Mouse (Mus musculus) embryo, embryonic 11 days (tissue): ENCODE results near the gene Vrk3.
"Not testable (repeated sequence)": the region's sequence is repeated elsewhere in the genome, so short reads cannot be mapped to it uniquely, and the experiment has no call there.

ENCODE experiments used
- DNase-seq: peaks from one replicate; pipeline ENCODE4 v3.0.0-alpha.2; 2015

The Vrk3 gene

DNA sequence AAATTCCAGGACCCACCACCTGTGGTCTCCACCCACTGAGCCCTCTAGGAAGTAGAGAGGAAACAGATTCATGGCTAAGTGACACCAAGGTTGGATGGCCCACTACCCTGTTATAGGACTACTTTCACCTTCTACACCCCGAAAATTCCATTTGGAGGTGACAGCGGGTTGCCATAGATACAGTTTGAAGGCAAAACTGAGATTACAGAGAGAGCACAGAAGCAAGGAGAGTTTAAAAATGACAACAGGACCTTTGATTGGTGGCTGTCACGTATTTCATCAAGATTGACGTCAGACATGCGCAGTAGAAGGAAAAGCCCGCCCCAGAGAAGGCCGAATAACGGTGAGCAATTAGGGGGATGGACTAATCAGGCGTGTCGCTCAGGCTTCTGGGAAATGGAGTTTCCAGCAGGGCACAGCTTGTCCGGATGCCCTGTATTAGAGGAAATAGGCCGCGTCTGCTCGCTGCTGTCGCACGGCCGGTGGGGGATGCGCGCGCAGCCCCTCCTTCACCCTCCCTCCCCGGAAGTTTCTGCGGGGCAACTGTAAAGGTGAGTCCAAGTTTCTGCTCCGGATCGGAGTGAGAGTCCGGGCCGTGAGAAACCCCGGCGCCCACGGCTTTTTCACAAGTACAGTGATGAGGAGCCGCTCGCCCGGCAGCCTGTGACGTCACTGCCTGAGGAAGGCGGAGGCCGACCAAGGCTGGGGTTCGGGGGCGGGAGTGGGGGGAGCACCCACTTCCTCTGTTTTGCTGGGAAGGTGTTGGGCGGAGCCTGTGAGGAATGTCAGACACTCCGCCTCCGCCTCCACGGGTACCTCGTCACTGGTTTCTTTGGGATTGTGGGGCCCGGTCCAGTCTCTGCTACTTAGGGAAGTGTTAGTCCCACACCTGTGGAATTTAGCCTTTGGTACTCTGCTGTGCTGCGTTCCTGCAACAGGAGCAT, at the start of gene Vrk3:
Vrk3 (plus strand) TSS at position 313 of the 944 bp plus-strand sequence.
- peak; percentile 97 for DNase-seq

DNA sequence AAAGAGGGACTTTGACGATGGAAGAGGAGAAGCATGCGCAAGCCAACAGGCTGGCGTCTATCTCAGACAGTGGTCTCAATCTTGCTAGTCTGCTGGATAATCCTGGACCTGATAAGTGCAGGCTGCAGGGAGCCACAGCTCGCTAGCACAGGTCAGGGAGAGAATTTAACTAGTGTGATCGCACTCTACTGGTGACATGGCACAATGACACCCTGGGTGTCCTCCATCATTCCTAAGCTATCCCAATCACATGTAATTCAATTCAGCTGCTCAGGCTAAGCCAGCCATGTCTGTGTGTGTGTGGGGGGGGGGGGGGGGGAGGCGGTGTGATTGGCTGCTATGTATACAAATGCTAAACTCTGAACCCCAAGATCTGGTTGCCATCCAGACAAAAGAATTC, 46.3 kb upstream of the Vrk3 start:
- DNase-seq = peak; percentile 69

DNA sequence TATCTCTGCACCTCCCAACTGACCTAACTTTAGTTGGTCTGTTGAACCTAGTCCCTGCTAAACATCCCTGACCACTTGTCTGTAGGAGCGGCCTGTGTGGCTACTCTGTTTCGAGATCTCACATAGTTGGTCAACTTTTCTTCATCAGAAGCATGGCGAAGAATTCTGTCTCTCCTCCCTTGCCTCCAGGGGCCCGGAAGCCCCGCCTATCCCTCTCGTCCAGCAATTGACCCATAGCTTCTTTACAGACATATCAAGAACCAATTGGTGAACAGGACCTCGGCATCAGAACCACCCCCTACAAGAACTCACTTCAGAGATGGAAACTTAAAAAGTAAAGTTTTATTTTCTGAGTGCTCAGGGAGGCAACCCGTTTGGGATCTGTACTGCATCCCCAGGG, 45.2 kb upstream of the Vrk3 start:
- no peak for DNase-seq

DNA sequence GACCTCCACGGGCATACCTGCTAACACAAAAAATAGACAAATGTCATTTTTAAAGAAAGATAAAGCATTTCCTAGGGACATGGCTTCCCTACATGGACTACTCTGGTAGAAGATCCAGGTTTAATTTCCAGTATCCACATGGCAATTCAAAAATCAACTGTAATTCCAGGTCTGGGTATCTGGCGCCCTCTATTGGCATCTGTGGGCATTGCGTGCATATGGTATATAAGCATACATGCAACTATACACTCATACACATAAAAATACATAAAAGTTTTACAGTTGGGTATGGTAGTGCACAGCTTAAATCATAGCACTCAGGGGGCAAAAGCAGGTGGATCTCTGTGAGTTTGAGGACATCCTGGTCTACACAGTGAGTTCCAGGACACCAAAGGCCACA, 43.9 kb upstream of the Vrk3 start:
- peak; percentile 17 for DNase-seq

DNA sequence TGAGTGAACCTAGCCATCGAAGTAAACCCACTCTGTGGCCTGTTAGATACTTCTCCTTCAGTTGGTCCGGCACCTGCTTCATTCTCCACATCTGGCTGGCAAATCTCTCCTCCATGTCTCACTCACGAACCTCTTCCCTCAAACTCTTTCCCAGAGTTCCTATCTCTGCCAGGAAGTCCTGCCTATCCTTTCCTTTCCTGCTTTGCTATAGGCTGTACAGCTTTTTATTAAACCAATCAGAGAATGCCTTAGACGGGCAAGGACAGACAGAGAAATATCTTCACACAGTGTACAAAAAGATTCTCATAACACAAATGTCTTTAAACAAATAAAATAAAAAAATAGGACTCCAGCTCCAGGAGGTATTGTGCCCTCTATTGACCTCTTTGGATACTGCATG, 43.1 kb upstream of the Vrk3 start:
- DNase-seq = no peak

DNA sequence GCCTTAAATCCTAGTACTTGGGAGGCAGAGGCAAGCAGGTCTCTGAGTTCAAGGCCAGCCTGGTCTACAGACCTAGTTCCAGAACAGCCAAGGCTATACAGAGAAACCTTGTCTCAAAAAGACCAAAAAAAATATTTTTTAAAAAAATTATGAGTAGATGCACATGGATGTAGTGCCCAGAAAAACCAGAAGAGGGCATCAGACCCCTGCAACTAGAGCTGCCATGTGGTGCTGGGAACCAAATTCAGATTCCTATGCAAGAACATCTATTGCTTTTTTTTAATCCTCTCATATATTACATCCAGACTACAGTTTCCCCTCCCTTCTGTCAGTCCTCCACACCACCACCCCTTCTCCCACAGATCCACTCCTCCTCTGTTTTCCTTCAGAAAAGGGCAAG, 41.9 kb upstream of the Vrk3 start:
- DNase-seq = no peak

DNA sequence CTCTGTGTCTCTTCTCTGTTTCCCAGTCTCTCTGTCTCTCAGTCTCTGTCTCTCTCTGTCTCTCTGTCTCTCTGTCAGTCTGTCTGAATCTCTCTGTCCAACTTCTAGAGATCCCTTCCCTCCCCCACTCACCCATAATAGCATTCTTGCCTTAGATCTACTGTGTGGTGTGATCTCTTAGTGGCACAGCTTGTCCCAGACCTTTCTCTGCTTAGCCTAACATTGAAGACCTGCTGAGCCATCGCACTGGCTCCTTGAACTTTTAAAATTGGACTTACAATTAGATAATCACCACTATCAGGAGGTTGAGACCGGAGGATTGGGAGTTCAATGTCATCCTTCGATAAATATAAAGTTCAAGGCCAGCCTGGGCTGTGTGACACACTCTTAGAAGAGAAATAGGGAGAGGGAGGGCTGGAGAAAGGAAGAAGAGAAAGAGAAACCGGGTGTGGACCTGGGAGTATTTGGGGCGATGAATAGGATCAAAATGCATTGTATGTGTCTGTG, 41.0 kb upstream of the Vrk3 start:
- DNase-seq = no peak

DNA sequence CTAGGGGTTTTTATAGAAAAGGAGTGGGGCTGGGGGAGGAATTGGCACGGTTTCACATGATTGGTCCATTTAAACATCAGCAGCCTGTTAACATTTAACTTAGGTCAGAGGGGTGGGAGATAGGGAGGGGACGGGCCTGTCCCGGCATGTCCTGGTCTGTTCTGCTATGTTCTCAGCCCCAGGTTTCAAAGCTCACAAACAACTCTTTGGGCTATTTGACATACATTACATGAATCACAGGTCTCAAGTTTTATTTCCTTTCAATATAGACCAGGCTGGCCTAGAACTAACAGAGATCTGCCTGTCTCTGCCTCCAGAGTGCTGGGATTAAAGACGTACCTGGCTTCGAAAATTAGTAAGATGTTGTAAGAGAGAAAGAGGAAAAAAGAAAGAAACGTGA, 40.1 kb upstream of the Vrk3 start:
- not testable (repeated sequence) for DNase-seq

DNA sequence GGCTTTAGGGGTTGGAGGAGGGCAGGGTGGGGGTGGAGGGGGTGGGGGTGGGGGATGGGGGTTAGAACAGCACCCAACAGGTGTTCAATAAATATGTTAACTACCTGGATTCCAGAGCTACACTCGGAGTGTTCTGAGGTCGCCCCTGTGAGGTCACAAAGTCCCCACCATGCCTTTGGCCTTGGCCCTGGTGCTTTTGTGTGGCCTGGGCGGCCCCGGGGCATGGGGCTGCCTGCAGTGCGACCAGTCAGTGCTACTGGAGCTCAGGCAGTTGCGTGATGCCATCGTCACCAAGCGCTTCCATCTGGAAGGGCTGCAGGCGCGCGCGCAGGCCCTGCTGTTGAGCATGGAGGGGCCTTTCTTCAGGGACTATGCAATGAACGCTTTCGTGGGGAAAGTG, 39.6 kb upstream of the Vrk3 start, which contains the start of gene Izumo2:
Izumo2 (plus strand) TSS at position 169 of the 400 bp plus-strand sequence.
- no peak for DNase-seq

DNA sequence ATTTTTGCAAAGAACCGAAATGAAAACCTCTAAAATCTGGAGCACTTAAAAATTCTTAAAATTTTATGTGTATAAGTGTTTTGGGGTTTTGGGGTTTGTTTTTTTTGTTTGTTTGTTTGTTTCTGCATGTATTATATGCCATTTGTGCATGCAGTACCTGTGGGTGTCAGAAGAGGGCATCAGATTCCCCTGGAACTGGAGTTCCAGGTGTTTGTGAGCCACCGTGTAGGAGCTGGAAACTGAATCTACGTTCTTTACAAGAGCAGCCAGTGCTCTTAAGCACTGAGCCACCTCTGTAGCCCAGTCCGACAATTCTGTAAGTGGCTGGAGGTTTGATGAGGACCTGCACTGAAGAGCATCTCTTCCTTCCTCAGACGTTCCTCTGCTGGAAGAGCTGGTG, 38.3 kb upstream of the Vrk3 start:
- no peak for DNase-seq

DNA sequence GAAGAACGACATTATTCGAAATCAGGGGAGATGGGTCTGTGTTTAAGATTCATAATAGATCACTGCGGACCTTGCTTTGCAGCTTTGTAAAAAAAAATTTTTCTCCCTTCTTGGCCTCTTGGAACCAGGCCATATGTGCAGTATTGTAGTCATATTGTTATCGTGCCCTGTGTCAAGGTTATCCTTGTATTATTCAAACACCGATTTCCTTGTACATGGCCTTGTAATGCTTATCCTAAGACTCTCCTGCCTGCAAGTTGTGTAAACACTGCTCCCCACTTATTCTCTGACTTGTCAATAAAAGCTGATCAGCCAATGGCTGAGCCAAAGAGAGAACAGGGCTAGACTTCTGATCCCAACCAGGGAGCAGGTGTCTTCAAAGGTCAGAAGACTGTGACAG, 26.2 kb upstream of the Vrk3 start:
- DNase-seq = no peak

DNA sequence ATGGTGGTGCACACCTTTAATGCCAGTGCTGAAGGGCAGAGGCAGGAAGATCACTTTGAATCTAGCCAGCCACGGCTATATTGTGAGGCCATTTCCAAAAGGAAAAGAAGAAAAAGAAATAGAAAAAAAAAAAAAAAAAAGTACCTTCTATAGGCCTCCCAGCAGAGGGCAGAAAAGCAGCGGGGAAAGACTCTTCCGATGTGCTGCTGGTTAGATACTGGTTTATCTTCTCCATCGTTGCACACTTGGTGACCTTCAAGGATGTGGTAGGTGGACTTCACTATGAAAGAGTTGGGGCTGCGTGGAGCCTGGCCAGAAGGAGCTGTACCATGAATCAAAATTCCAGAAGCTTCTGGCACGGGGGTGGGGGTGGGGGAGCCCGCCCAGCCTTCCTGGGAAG, 23.9 kb upstream of the Vrk3 start:
- DNase-seq = peak; percentile 50

DNA sequence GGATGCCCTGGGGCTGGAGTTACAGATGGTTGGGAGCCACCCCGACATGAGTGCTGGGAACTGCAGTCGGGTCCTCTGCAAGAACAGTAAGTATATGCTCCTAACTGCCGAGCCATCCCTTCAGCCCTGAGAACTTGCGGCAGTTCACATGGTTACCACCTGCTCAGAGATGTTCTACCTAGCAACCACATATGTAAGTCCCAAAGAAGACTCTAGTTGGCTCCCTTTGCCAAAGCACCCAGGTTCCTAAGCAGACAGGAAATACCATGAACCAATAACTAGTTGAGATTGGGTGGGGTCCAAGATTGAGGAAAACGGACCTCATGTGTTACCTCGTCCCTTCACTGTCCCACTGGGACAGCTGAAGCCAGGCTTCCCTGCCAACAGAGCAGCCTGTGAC, 21.9 kb upstream of the Vrk3 start:
- DNase-seq = no peak

DNA sequence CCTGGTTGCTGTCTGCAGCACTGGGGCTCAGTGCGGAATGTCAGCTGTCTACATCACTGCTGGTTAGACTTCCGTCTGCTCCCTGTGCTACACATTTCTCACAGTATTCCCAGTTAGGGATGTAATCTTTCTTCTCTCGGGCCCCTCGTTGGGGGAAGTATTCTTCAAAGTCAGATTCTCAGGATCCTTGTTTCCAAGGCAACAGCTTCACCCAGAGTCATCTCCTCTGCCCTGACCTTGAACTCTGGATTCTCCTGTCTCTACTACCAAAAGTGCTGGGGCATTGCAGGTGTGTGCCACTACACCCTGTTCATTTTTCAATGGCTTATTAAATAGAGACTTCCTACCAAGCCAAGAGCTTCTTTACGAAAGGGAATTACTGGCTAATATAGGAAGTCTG, 21.1 kb upstream of the Vrk3 start:
- no peak for DNase-seq

DNA sequence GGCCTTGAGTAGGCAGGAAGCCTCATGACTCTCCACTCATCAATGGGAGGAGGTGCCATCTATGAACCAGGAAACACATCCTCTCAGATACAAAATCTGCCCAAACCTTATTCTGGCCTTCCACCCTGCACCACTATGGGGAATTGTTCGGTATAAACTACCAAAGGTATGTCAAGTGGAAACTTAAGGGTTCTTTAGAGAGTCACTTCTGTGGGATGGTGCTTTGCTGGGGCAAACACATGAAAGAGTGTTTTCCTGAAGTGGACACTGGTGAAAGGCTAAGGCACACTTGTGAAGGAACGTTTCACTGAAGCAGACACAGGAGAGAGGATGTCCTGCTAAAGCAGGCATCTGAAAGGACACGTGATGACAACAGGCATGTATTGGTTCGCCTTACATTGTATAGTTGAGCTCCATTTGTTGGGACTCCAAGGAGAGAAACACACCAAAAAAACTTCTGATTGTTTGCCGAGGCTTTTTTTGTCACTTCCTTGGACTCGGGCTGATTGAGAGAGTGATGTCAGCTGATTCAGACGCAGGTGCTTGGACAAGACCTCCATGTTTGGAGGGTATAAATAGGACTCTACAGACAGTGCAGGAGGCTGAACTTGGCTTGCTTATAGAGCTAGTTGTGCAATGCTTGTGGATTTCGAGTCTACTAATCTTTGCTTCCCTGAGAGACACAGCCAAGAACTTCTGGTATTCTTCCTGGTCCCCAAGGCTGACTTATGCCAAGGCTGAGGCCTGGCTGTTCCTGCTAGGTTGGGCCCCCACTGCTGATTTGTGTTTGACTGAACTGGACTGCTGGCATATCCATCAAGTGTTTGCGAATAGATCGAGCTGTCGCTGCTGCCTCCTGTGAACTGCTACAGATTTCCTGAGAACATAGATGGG, 19.9 kb upstream of the Vrk3 start:
- DNase-seq = no peak

DNA sequence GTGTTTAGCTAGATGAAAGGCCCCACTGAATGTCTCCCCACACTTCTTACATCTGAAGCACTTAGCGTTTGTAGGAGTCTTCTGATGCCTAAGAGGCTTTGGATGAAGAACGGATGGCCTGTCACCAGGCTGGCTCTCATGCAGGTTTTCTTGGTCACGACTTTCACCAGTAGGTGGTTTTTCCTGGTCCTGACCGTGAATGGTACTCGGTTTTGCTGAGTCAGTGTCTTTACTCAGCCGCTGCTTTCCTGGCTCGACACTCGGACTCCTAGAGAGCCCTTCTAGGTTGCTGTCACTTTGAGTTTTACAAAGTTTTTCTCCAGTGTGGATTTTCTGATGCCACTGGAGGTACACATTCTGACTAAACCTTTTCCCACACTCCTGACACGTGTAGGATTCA, 14.5 kb upstream of the Vrk3 start:
- DNase-seq = no peak

DNA sequence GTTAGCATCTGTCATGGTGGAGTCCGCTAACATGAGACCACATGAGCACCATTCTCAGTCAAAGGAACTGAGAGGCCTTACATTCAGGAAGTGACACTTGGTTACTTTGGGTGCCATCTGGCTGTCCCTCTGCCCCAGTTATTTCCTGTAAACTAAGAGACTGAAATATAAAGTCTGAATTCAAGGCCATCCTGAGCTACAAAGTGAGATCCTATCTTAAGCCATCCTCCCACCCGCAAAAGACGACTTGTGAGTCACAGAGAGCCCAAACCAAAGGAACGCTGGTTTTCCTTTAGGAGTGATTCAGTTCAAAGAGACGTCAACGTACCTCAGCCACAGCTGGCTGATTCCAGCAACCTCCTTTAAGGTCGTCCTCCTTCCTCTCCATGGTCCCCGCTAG, 6.9 kb upstream of the Vrk3 start:
- no peak for DNase-seq

DNA sequence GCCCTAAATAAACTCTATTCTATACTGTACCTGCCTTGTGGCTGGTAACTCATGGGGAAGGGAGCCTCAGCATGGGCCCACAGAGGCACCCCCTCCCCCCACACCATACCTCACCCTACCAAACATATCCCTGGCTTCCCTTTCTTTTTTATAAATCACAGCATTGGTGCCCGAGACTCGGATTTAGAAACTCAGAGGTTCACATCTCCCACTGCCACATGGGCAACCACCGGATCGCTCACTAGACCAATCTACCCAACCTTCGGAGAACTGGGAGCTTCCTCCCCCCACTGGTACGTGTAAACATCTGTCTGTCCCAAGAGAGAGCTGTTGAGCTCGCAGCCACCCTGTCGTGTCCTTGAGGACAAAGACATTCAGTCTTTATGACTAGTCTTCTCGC, 3.9 kb upstream of the Vrk3 start:
- DNase-seq = peak; percentile 18

DNA sequence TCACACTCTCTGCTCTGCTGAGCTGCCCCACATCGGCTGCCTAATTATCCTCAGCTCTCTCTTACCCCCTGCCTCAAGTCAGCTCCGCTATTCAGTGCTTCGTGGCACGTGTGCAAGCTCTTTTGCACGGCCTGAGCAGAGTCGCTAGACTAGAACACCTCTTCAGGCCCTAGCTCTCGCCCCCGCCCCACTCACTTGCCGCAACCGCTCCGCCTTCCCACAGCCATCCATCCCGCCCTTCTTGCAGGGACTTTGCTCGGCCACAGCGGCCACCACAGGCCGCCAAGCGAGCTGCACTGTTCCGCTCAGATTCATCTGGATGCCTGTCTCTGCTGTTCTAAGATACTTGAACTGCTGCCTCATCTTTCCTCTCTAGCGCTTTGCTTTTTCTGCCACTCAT, 3.1 kb upstream of the Vrk3 start:
- DNase-seq = peak; percentile 92

DNA sequence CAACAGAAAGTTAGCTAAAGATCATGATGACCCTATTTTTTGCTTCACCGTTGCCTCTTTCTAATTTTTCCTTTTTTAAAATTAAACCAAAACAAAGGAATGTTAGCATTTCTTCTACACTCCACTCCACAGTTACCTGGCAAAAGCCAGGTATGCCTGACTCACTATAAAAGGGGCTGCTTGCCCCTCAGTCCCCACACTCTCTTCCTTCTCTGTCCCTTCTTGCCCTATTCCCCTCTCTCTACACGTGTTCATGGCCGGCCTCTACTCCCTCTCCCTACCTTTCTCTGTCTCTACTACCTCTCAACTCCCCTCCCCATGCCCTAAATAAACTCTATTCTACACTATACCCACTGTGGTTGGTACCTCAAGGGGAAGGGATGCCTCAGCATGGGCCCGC, 1.1 kb upstream of the Vrk3 start:
- no peak for DNase-seq

DNA sequence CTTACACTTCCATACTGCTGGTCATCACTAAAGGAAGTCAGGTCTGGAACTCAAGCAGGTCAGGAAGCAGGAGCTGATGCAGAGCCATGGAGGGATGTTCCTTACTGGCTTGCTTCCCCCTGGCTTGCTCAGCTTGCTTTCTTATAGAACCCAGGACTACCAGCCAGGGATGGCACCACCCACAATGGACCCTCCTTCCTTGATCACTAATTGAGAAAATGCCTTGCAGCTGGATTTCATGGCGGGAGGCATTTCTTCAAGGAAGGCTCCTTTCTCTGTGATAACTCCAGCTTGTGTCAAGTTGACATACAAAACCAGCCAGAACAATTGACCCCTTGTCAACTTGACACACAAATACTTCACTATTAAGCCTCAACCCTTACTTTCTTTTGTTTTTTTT, 2.7 kb downstream of the Vrk3 start, which contains the start of gene Zfp473:
Zfp473 (minus strand) TSS at position 101 of the 400 bp plus-strand sequence.
- DNase-seq = not testable (repeated sequence)

DNA sequence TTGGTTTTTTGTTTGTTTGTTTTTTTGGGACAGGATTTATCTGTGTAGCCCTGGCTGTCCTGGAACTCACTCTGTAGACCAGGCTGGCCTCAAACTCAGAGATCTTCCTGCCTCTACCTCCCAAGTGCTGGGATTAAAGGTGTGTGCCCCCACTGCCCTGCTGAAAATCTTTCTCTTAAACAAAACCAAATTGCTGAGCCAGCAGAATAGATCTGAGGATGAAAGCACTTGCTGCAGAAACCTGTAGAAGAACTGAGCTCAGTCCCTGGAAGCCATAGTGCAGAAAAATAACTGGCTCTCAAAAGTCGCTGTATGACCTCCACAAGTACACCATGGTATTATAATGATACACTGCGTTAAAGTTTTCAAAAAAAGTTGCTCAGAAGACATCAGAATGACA, 9.0 kb downstream of the Vrk3 start:
- no peak for DNase-seq

DNA sequence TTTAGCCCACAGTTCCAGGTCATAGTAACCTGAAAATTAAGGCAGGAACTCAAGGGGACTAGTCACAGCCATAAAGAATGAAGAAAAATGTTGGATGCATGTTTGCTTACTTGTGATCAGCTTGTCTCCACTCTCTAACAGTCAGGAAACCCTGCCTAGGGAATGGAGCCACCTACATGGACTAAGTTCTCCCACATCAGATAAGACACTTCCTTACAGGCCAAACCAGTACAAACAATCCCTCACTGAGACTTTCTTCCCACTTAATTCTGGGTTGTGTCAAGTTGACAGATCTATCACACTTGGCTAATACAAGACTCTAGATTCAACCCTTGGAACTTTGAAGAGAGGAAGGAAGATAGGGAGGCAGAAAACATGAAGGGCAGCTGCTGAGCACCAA, 12.2 kb downstream of the Vrk3 start:
- DNase-seq = no peak

DNA sequence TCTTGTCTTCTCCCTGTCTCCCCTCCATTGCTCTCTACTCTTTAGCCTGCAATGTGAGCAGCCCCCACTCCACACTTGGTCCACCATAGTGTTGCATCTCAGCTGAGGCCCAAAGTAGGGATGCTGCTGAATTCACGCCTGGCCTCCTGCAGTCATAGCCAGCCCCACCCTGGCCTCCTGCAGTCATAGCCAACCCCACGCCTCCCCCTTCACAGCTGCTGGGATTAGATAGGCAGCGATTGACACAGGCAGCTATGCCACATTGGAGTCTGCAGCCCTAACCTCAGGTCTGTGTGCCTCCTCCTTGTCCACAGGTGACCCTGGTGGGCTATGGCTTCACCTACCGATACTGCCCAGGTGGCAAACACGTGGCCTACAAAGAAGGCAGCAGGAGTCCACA, 19.9 kb downstream of the Vrk3 start:
- no peak for DNase-seq
